Comparison of ENCODE assay signal across 8 mouse cellular contexts in genomic region chr7:3629030-3629429, GRCm38 (mm10). TPM values are rescaled to one million over a fixed set of nuclear protein-coding genes. Genes with fewer than 3 reads are reported as not detected.
DNase-seq lines count a peak whose midpoint lies in the region; ATAC-seq and TF ChIP-seq lines count a peak whose summit lies in the region.

No protein-coding gene starts in this region.

- H3K4me3 ChIP-seq in spleen, adult 2 months (ENCODE audit: extremely low read depth, insufficient read depth, insufficient read length), result peak overlapping the region; percentile 64
- peak overlapping the region; percentile 65 for H3K4me3 ChIP-seq in limb, embryonic 12.5 days (replicated peaks)
- peak overlapping the region; percentile 80 for H3K4me3 ChIP-seq in small intestine, adult 2 months (ENCODE audit: low read depth, low read length)

- no peak for DNase-seq in cerebellum, postnatal 14 days
- no peak for DNase-seq in spleen, adult 2 months (ENCODE audit: low read depth in 1 of 2, low spot score in 2 of 2)
- DNase-seq in spleen, postnatal 4 days (ENCODE audit: low spot score in 2 of 2), result no peak
- no peak for DNase-seq in right cerebral cortex, adult 18-20 months
- DNase-seq in left cerebral cortex, adult 9 months (ENCODE audit: low spot score in 2 of 2), result no peak

- no peak for TF ChIP-seq CTCF in spleen, adult 2 months (IDR thresholded peaks at IDR 0.05; ENCODE audit: extremely low read depth, insufficient read depth, insufficient read length, insufficient replicate concordance)
- no peak for TF ChIP-seq CTCF in small intestine, adult 2 months (IDR thresholded peaks at IDR 0.05; ENCODE audit: extremely low read depth, insufficient read length, insufficient replicate concordance, low read depth, low read length)

- H3K36me3 ChIP-seq in spleen, adult 2 months (ENCODE audit: control insufficient read depth, insufficient read depth, low read length), result peaks cover 6% of the 10 kb centered on the region; the same call in 1 of the 2 replicates
- H3K36me3 ChIP-seq in limb, embryonic 12.5 days, result peaks cover 51% of the 10 kb centered on the region
- H3K36me3 ChIP-seq in small intestine, adult 2 months (ENCODE audit: control insufficient read depth, insufficient read depth, low read length), result peaks cover 5% of the 10 kb centered on the region

- H3K4me2 ChIP-seq in limb, embryonic 12.5 days, result peak overlapping the region; percentile 97

- 0 out of 2 replicates have a peak, but pooled peaks have one; percentile 5 for ATAC-seq in cerebellum, adult (ENCODE audit: insufficient number of reproducible peaks, low FRiP score, low TSS enrichment)
- ATAC-seq in limb, embryonic 12.5 days (ENCODE audit: insufficient number of reproducible peaks, insufficient read depth, low FRiP score, low TSS enrichment, low read depth), result peak; percentile 64

- no peak overlapping the region for H3K27ac ChIP-seq in spleen, adult 2 months (ENCODE audit: insufficient read depth, low read length)
- peak overlapping the region; percentile 77; the same call in 1 of the 2 replicates for H3K27ac ChIP-seq in limb, embryonic 12.5 days
- H3K27ac ChIP-seq in small intestine, adult 2 months (ENCODE audit: insufficient read depth, low read depth, low read length), result no peak overlapping the region

- peak overlapping the region; percentile 75 for H3K9ac ChIP-seq in limb, embryonic 12.5 days (replicated peaks)

- no peaks in the 10 kb centered on the region for H3K27me3 ChIP-seq in spleen, adult 2 months (ENCODE audit: control insufficient read depth, insufficient read depth, low read length)
- H3K27me3 ChIP-seq in limb, embryonic 12.5 days, result no peaks in the 10 kb centered on the region
- H3K27me3 ChIP-seq in small intestine, adult 2 months (ENCODE audit: control insufficient read depth, insufficient read depth, low read length), result no peaks in the 10 kb centered on the region

- H3K9me3 ChIP-seq in limb, embryonic 12.5 days, result no peaks in the 10 kb centered on the region

- no peak for TF ChIP-seq POLR2A in spleen, adult 2 months (IDR thresholded peaks at IDR 0.05; ENCODE audit: low read depth, low read length)
- no peak for TF ChIP-seq POLR2A in small intestine, adult 2 months (IDR thresholded peaks at IDR 0.05; ENCODE audit: low read depth, low read length)

- H3K4me1 ChIP-seq in spleen, adult 2 months (ENCODE audit: control insufficient read depth, insufficient read depth, insufficient read length), result peaks cover 13% of the 10 kb centered on the region; the same call in 1 of the 2 replicates
- H3K4me1 ChIP-seq in limb, embryonic 12.5 days (replicated peaks), result peaks cover 21% of the 10 kb centered on the region
- peaks cover 13% of the 10 kb centered on the region for H3K4me1 ChIP-seq in small intestine, adult 2 months (ENCODE audit: control insufficient read depth, insufficient read depth, insufficient read length, low read length)

- WGBS in spleen, adult 2 months, result 35% methylated on average over 4 of the region's 4 CpGs
- 32% methylated on average over 4 of the region's 4 CpGs for WGBS in limb, embryonic 12.5 days
- 35% methylated on average over 4 of the region's 4 CpGs for WGBS in small intestine, adult 2 months

RNA-seq across cellular contexts. Expression of gene Tfpt, which starts 0.7 kb away (rescaled TPM):
- 6.8 TPM in 2 replicates for polyA plus RNA-seq in spleen, adult 2 months (2012; rRNA removed)
- 36.5 and 37.8 TPM in 2 replicates for polyA plus RNA-seq in limb, embryonic 12.5 days (2016; fragmentation: Nextera tagmentation; extraction: Ambion mirVana)
- 2.2 and 6.9 TPM in 2 replicates for polyA plus RNA-seq in small intestine, adult 2 months (2012; rRNA removed)

RNA-seq across cellular contexts. Expression of gene Prpf31, which starts 0.8 kb away (rescaled TPM):
- 24.1 and 27.8 TPM in 2 replicates for polyA plus RNA-seq in spleen, adult 2 months (2012; rRNA removed)
- polyA plus RNA-seq in limb, embryonic 12.5 days (2016; fragmentation: Nextera tagmentation; extraction: Ambion mirVana), result 133 and 136 TPM in 2 replicates
- polyA plus RNA-seq in small intestine, adult 2 months (2012; rRNA removed), result 9.4 and 16.7 TPM in 2 replicates

RNA-seq across cellular contexts. Expression of gene Ndufa3, which starts 11.9 kb away (rescaled TPM):
- 117 and 124 TPM in 2 replicates for polyA plus RNA-seq in spleen, adult 2 months (2012; rRNA removed)
- 385 and 392 TPM in 2 replicates for polyA plus RNA-seq in limb, embryonic 12.5 days (2016; fragmentation: Nextera tagmentation; extraction: Ambion mirVana)
- polyA plus RNA-seq in small intestine, adult 2 months (2012; rRNA removed), result 238 and 337 TPM in 2 replicates

RNA-seq across cellular contexts. Expression of gene Oscar, which starts 13.1 kb away (rescaled TPM):
- 0.14 and 0.15 TPM in 2 replicates for polyA plus RNA-seq in spleen, adult 2 months (2012; rRNA removed)
- polyA plus RNA-seq in limb, embryonic 12.5 days (2016; fragmentation: Nextera tagmentation; extraction: Ambion mirVana), result not detected in 2 replicates
- polyA plus RNA-seq in small intestine, adult 2 months (2012; rRNA removed), result 0.10 TPM in 1 of 2 replicates, not detected in the other

RNA-seq across cellular contexts. Expression of gene Cnot3, which starts 16.0 kb away (rescaled TPM):
- 94.1 and 111 TPM in 2 replicates for polyA plus RNA-seq in spleen, adult 2 months (2012; rRNA removed)
- polyA plus RNA-seq in limb, embryonic 12.5 days (2016; fragmentation: Nextera tagmentation; extraction: Ambion mirVana), result 69.5 and 70.3 TPM in 2 replicates
- 48.3 and 88.2 TPM in 2 replicates for polyA plus RNA-seq in small intestine, adult 2 months (2012; rRNA removed)
